Mouse (Mus musculus) ES-Bruce4 (cell line): ENCODE measurements around the gene Sgms2.

Source experiments
- CTCF ChIP-seq: IDR thresholded peaks from one replicate; pipeline ENCODE4 v1.8.1; 2011; ENCODE audit warnings: low read depth, low read length
- EP300 ChIP-seq: IDR thresholded peaks from 2 replicates; pipeline ENCODE4 v1.6.1; 2011; ENCODE audit warnings: low read depth, low read length; ENCODE audit not compliant: insufficient read depth

GRCm38 (mm10) chr3:131359011-131359410 is 132.2 kb downstream of the Sgms2 start:
- TF ChIP-seq EP300, result no peak
- no peak for TF ChIP-seq CTCF
